Mouse (Mus musculus) hindbrain, embryonic 10.5 days (tissue): ENCODE measurements around the gene Wdr45b. TPM values are rescaled to one million over a fixed set of nuclear protein-coding genes. Genes with fewer than 3 reads are reported as not detected.

Experiments
- DNase-seq: peaks from one replicate; pipeline ENCODE4 v3.0.0-alpha.2; 2017; ENCODE audit warnings: low spot score
- H3K27ac ChIP-seq: fragments of 300-500 bp; sonication (generic); 2 replicates; pipeline ENCODE4 v1.5.1; 2016; ENCODE audit warnings: mild to moderate bottlenecking, moderate library complexity
- H3K27me3 ChIP-seq: fragments of 300-500 bp; sonication (generic); 2 replicates; pipeline ENCODE4 v1.6.1; 2016; ENCODE audit warnings: mild to moderate bottlenecking; ENCODE audit not compliant: poor library complexity, insufficient read depth, severe bottlenecking
- H3K36me3 ChIP-seq: fragments of 300-500 bp; sonication (generic); 2 replicates; pipeline ENCODE4 v1.6.1; 2016; ENCODE audit warnings: mild to moderate bottlenecking, moderate library complexity
- H3K4me1 ChIP-seq: fragments of 300-500 bp; sonication (generic); replicated peaks from 2 replicates; pipeline ENCODE4 v1.6.1; 2016; ENCODE audit warnings: mild to moderate bottlenecking
- H3K4me3 ChIP-seq: fragments of 300-500 bp; sonication (generic); 2 replicates; pipeline ENCODE4 v1.5.1; 2016; ENCODE audit warnings: mild to moderate bottlenecking, moderate library complexity
- H3K9me3 ChIP-seq: fragments of 300-500 bp; sonication (generic); 2 replicates; pipeline ENCODE4 v1.6.1; 2016; ENCODE audit warnings: mild to moderate bottlenecking, moderate library complexity
- WGBS: fragments of 180-500 bp; shearing (Covaris S2); methylation state at CpG from one replicate; pipeline ENCODE4 v1.1.7; 2016; 5-methylcytosine and 5-hydroxymethylcytosine counted together
- polyA plus RNA-seq: library from polyadenylated mRNA; unstranded; fragments of >200 nt; fragmentation: Nextera tagmentation; extraction: Ambion mirVana; gene quantifications from 2 replicates; pipeline ENCODE4 v1.2.1, GENCODE M21; 2016

Wdr45b gene
- polyA plus RNA-seq, 1 experiment from 2014 or later: 97.6 TPM

GRCm38 (mm10) chr11:121306608-121307007 is 47.6 kb downstream of the Wdr45b start:
- H3K9me3 ChIP-seq: peaks cover 10% of the 10 kb centered on the region; the same call in 1 of the 2 replicates
- peaks cover 93% of the 10 kb centered on the region for H3K36me3 ChIP-seq
- H3K4me1 ChIP-seq: no peaks in the 10 kb centered on the region
- H3K27ac ChIP-seq: no peak overlapping the region
- 95% methylated on average over 8 of the region's 8 CpGs for WGBS
- H3K4me3 ChIP-seq: no peak overlapping the region
- no peaks in the 10 kb centered on the region for H3K27me3 ChIP-seq
- no peak for DNase-seq

GRCm38 (mm10) chr11:121305371-121305770 is 48.9 kb downstream of the Wdr45b start:
- Histone ChIP-seq H3K9me3 (peaks cover 6% of the 10 kb centered on the region; the same call in 1 of the 2 replicates), H3K27ac (no peak overlapping the region), H3K4me1 (no peaks in the 10 kb centered on the region), H3K27me3 (no peaks in the 10 kb centered on the region), H3K36me3 (peaks cover 100% of the 10 kb centered on the region), H3K4me3 (no peak overlapping the region)
- DNase-seq: no peak
- 93% methylated on average over 6 of the region's 6 CpGs for WGBS

- no peaks in the 10 kb centered on the region for H3K4me1 ChIP-seq
- no peaks in the 10 kb centered on the region for H3K27me3 ChIP-seq
- no peak for DNase-seq
- WGBS: 95% methylated on average over 9 of the region's 9 CpGs
- no peaks in the 10 kb centered on the region for H3K9me3 ChIP-seq
- peaks cover 99% of the 10 kb centered on the region for H3K36me3 ChIP-seq
- no peak overlapping the region for H3K4me3 ChIP-seq
- H3K27ac ChIP-seq: no peak overlapping the region
Observed at GRCm38 (mm10) chr11:121300265-121300664, 54.0 kb downstream of the Wdr45b start.

- Histone ChIP-seq H3K36me3 (peaks cover 97% of the 10 kb centered on the region), H3K4me3 (no peak overlapping the region), H3K4me1 (no peaks in the 10 kb centered on the region), H3K27me3 (no peaks in the 10 kb centered on the region), H3K9me3 (no peaks in the 10 kb centered on the region), H3K27ac (no peak overlapping the region)
- DNase-seq: no peak
- WGBS: 93% methylated on average over 8 of the region's 8 CpGs
Observed at GRCm38 (mm10) chr11:121298493-121298892, 55.8 kb downstream of the Wdr45b start.

DNA sequence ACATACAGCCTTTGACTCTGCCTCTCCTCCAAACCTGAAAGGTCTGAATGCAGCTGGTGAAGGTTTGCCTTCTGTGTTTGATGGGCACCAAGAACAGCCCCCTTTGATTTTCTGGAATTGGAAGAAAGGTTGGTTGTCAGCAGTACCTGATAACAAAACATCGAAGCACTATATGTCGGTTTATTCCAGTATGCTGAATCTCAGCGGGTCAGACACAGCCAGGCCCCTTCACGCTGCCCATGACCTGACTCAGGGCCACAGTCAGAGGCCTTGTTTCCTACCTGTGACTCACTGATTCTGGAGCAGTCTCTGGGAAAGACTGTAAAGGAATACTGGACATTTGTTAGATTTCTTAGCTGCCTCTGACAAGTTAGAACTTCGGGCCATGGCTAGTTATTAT is 59.5 kb downstream of the Wdr45b start:
- no peak overlapping the region for H3K4me3 ChIP-seq

DNA sequence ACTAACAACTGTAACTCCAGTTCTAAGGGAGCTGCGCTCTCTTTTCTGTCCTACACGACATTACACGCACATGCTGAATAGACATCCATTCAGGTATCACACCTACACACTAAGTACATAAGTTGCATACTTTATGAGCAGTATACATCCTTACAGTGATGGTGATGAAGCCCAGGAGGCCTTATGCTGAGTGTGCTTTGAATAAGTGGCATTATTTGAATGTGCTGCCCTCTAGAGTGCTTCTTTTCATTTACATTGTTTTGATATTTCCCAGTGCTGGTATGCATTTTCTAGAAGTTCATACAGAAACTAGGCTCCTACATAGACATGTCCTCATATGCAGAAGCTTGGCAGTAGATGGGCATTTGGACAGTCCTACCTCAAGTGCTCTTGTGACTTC is 64.4 kb downstream of the Wdr45b start:
- H3K36me3 ChIP-seq: peaks cover 99% of the 10 kb centered on the region
- H3K27ac ChIP-seq: no peak overlapping the region
- H3K27me3 ChIP-seq: no peaks in the 10 kb centered on the region
- no peaks in the 10 kb centered on the region for H3K4me1 ChIP-seq
- WGBS: 93% methylated on average over 3 of the region's 3 CpGs
- H3K4me3 ChIP-seq: no peak overlapping the region
- no peaks in the 10 kb centered on the region for H3K9me3 ChIP-seq
- DNase-seq: no peak

More for the DNA sequence above, 59.5 kb downstream of the Wdr45b start:
- H3K4me1 ChIP-seq: no peaks in the 10 kb centered on the region
- H3K27me3 ChIP-seq: no peaks in the 10 kb centered on the region
- no peak for DNase-seq
- H3K9me3 ChIP-seq: no peaks in the 10 kb centered on the region
- WGBS: 95% methylated on average over 5 of the region's 5 CpGs
- peaks cover 97% of the 10 kb centered on the region for H3K36me3 ChIP-seq
- no peak overlapping the region for H3K27ac ChIP-seq

DNA sequence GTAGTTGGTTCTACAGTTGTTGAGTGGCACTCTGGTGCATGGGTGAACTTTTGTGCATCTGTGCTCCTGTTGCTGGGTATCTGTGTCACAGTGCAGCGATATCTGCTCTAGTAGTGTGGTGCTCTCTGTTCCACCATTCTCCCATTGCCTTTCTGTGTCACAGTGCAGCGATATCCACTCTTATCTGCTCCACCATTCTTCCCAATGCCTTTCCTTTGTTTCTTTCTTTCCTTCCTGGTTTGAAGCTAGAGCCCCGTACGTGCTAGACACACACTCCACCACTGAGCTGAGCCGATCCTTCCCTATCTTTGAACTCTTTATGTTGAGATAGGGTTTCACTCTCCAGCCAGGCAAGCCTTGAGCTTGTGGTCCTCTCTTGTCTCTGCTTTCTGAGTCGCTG is 71.3 kb downstream of the Wdr45b start:
- H3K4me1 ChIP-seq: no peaks in the 10 kb centered on the region
- no peak for DNase-seq
- H3K27me3 ChIP-seq: no peaks in the 10 kb centered on the region
- H3K27ac ChIP-seq: no peak overlapping the region
- no peak overlapping the region for H3K4me3 ChIP-seq
- no peaks in the 10 kb centered on the region for H3K9me3 ChIP-seq
- H3K36me3 ChIP-seq: peaks cover 66% of the 10 kb centered on the region
- 88% methylated on average over 6 of the region's 6 CpGs for WGBS

DNA sequence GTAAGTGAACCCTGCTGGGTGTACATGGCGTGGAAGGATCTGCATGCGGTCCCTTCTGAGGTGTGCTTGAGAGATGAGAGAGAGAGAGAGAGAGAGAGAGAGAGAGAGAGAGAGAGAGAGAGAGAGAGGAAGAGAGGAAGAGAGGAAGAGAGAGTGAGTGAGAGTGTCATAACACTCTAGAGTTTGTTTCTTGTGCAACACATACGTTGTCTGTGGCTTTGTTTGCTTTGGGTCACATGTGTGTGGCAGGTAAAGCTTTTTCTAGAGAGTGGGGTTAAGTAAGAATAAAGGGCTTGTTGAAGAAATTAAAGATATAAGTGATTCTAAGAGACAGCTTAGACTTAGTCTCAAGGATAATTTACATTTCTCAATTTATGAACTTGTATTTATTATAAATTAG is 76.2 kb downstream of the Wdr45b start:
- Histone ChIP-seq H3K9me3 (no peaks in the 10 kb centered on the region), H3K36me3 (peaks cover 52% of the 10 kb centered on the region), H3K27me3 (no peaks in the 10 kb centered on the region), H3K4me3 (no peak overlapping the region), H3K4me1 (no peaks in the 10 kb centered on the region), H3K27ac (no peak overlapping the region)
- 93% methylated on average over 3 of the region's 3 CpGs for WGBS
- DNase-seq: no peak

- no peaks in the 10 kb centered on the region for H3K9me3 ChIP-seq
- no peak overlapping the region for H3K4me3 ChIP-seq
- DNase-seq: no peak
- no peak overlapping the region for H3K27ac ChIP-seq
- 92% methylated on average over 8 of the region's 8 CpGs for WGBS
- no peaks in the 10 kb centered on the region for H3K4me1 ChIP-seq
- H3K36me3 ChIP-seq: peaks cover 55% of the 10 kb centered on the region
- no peaks in the 10 kb centered on the region for H3K27me3 ChIP-seq
Observed at GRCm38 (mm10) chr11:121277516-121277915, 76.7 kb downstream of the Wdr45b start.

Other genes starting within 250 kb of the Wdr45b start
- gene Tex19.2, start 235.8 kb downstream of the Wdr45b start, polyA plus RNA-seq: not detected in 2 replicates
- not detected in 2 replicates for gene Tex19.1, start 208.3 kb downstream of the Wdr45b start, polyA plus RNA-seq
- gene Uts2r, start 194.2 kb downstream of the Wdr45b start, polyA plus RNA-seq: 0.12 TPM in 2 replicates
- gene Hexdc, start 150.0 kb downstream of the Wdr45b start, polyA plus RNA-seq: 5.2 and 8.2 TPM in 2 replicates
- gene Ogfod3, start 149.7 kb downstream of the Wdr45b start, polyA plus RNA-seq: 21.2 and 22.7 TPM in 2 replicates
- 36.1 and 42.0 TPM in 2 replicates for gene Cybc1, start 125.1 kb downstream of the Wdr45b start, polyA plus RNA-seq
- gene Narf, start 117.2 kb downstream of the Wdr45b start, polyA plus RNA-seq: 54.6 and 72.9 TPM in 2 replicates
- 8.8 and 10.2 TPM in 2 replicates for gene Foxk2, start 94.5 kb downstream of the Wdr45b start, polyA plus RNA-seq
- gene Rab40b, start 33.8 kb upstream of the Wdr45b start, polyA plus RNA-seq: 2.3 and 3.1 TPM in 2 replicates
- gene Fn3krp, start 67.0 kb upstream of the Wdr45b start, polyA plus RNA-seq: 6.9 and 7.6 TPM in 2 replicates
- 2.0 and 2.8 TPM in 2 replicates for gene Fn3k, start 80.5 kb upstream of the Wdr45b start, polyA plus RNA-seq
- 59.0 and 61.8 TPM in 2 replicates for gene Tbcd, start 97.5 kb upstream of the Wdr45b start, polyA plus RNA-seq
- 0.60 and 1.1 TPM in 2 replicates for gene Zfp750, start 164.9 kb upstream of the Wdr45b start, polyA plus RNA-seq